Mouse (Mus musculus) forebrain, embryonic 13.5 days (tissue): ENCODE measurements around the gene Eef2. TPM values are rescaled to one million over a fixed set of nuclear protein-coding genes. Genes with fewer than 3 reads are reported as not detected.

Experiments used
- ATAC-seq: fragments of 200-750 bp; cut with Nextera tagmentation; 2 replicates; pipeline ENCODE4 v1.8.0; 2017
- H3K27ac ChIP-seq: fragments of 300-500 bp; sonication (generic); 2 replicates; pipeline ENCODE4 v1.5.1; 2015; ENCODE audit warnings: inconsistent platforms, mild to moderate bottlenecking, moderate library complexity
- H3K27me3 ChIP-seq: fragments of 300-500 bp; sonication (generic); 2 replicates; pipeline ENCODE4 v1.6.1; 2015; ENCODE audit warnings: mild to moderate bottlenecking, inconsistent platforms
- H3K36me3 ChIP-seq: fragments of 300-500 bp; sonication (generic); 2 replicates; pipeline ENCODE4 v1.6.1; 2015; ENCODE audit warnings: mild to moderate bottlenecking, inconsistent platforms; ENCODE audit not compliant: poor library complexity, severe bottlenecking
- H3K4me1 ChIP-seq: fragments of 300-500 bp; sonication (generic); 2 replicates; pipeline ENCODE4 v1.6.1; 2015; ENCODE audit warnings: inconsistent platforms
- H3K4me2 ChIP-seq: fragments of 300-500 bp; sonication (generic); 2 replicates; pipeline ENCODE4 v1.6.1; 2015; ENCODE audit warnings: inconsistent platforms, mild to moderate bottlenecking, moderate library complexity
- H3K4me3 ChIP-seq: fragments of 300-500 bp; sonication (generic); 2 replicates; pipeline ENCODE4 v1.5.1; 2015; ENCODE audit warnings: mild to moderate bottlenecking, inconsistent platforms
- H3K9ac ChIP-seq: fragments of 300-500 bp; sonication (generic); 2 replicates; pipeline ENCODE4 v1.6.1; 2015; ENCODE audit warnings: mild to moderate bottlenecking, inconsistent platforms
- H3K9me3 ChIP-seq: fragments of 300-500 bp; sonication (generic); replicated peaks from 2 replicates; pipeline ENCODE4 v1.6.1; 2016; ENCODE audit warnings: inconsistent platforms
- WGBS: fragments of 180-500 bp; shearing (Covaris S2); methylation state at CpG from one replicate; pipeline ENCODE4 v1.1.7; 2015; 5-methylcytosine and 5-hydroxymethylcytosine counted together
- polyA plus RNA-seq: library from polyadenylated mRNA; unstranded; fragments of >200 nt; fragmentation: Nextera tagmentation; extraction: Ambion mirVana; gene quantifications from 2 replicates; pipeline ENCODE4 v1.2.1, GENCODE M21; 2015

Eef2 gene
- polyA plus RNA-seq, 1 experiment from 2014 or later, result 555 TPM

- 88% methylated on average over 9 of the region's 9 CpGs for WGBS
- no peak overlapping the region for H3K4me2 ChIP-seq
- H3K36me3 ChIP-seq, result peaks cover 56% of the 10 kb centered on the region
- H3K4me3 ChIP-seq, result no peak overlapping the region
- peaks cover 26% of the 10 kb centered on the region for H3K4me1 ChIP-seq
- no peak for ATAC-seq
- no peak overlapping the region for H3K27ac ChIP-seq
- H3K9me3 ChIP-seq, result no peaks in the 10 kb centered on the region
- no peaks in the 10 kb centered on the region for H3K27me3 ChIP-seq
- no peak overlapping the region for H3K9ac ChIP-seq
Observed at GRCm38 (mm10) chr10:81187161-81187560, 10.7 kb downstream of the Eef2 start.

- peaks cover 45% of the 10 kb centered on the region for H3K36me3 ChIP-seq
- H3K4me3 ChIP-seq, result no peak overlapping the region
- no peak overlapping the region for H3K4me2 ChIP-seq
- no peaks in the 10 kb centered on the region for H3K9me3 ChIP-seq
- no peak for ATAC-seq
- peaks cover 13% of the 10 kb centered on the region for H3K27me3 ChIP-seq
- H3K27ac ChIP-seq, result no peak overlapping the region
- WGBS, result 78% methylated on average over 26 of the region's 26 CpGs
- no peak overlapping the region for H3K9ac ChIP-seq
- H3K4me1 ChIP-seq, result peaks cover 26% of the 10 kb centered on the region
Observed at GRCm38 (mm10) chr10:81189821-81190220, 13.4 kb downstream of the Eef2 start.

GRCm38 (mm10) chr10:81190236-81190911 lies 13.9 kb downstream of the Eef2 start:
- 65% methylated on average over 31 of the region's 31 CpGs for WGBS
- Histone ChIP-seq H3K27ac (no peak overlapping the region), H3K9me3 (no peaks in the 10 kb centered on the region)

GRCm38 (mm10) chr10:81190912-81191321 lies 14.5 kb downstream of the Eef2 start:
- Histone ChIP-seq H3K9me3 (no peaks in the 10 kb centered on the region), H3K4me1 (peaks cover 23% of the 10 kb centered on the region), H3K36me3 (peaks cover 35% of the 10 kb centered on the region), H3K4me2 (no peak overlapping the region), H3K27me3 (peaks cover 24% of the 10 kb centered on the region), H3K27ac (no peak overlapping the region), H3K4me3 (no peak overlapping the region), H3K9ac (no peak overlapping the region)
- no peak for ATAC-seq
- 72% methylated on average over 6 of the region's 6 CpGs for WGBS

More at GRCm38 (mm10) chr10:81190236-81190911, 13.9 kb downstream of the Eef2 start:
- Histone ChIP-seq H3K27me3 (peaks cover 19% of the 10 kb centered on the region), H3K4me2 (no peak overlapping the region), H3K4me1 (peaks cover 23% of the 10 kb centered on the region), H3K36me3 (peaks cover 39% of the 10 kb centered on the region), H3K9ac (no peak overlapping the region), H3K4me3 (no peak overlapping the region)
- ATAC-seq, result no peak

- 89% methylated on average over 18 of the region's 18 CpGs for WGBS
- H3K4me2 ChIP-seq, result peak overlapping the region; percentile 96
- peaks cover 33% of the 10 kb centered on the region for H3K36me3 ChIP-seq
- H3K27me3 ChIP-seq, result peaks cover 30% of the 10 kb centered on the region
- H3K4me3 ChIP-seq, result peak overlapping the region; percentile 63
- H3K4me1 ChIP-seq, result peaks cover 23% of the 10 kb centered on the region
- no peaks in the 10 kb centered on the region for H3K9me3 ChIP-seq
- no peak overlapping the region for H3K9ac ChIP-seq
- no peak for ATAC-seq
- H3K27ac ChIP-seq, result peak overlapping the region; percentile 94; the same call in 1 of the 2 replicates
Observed at GRCm38 (mm10) chr10:81191342-81191982, 15.0 kb downstream of the Eef2 start.

GRCm38 (mm10) chr10:81192270-81192967 lies 16.0 kb downstream of the Eef2 start:
- Histone ChIP-seq H3K9ac (peak overlapping the region; percentile 81), H3K4me2 (peak overlapping the region; percentile 96), H3K4me1 (peaks cover 23% of the 10 kb centered on the region), H3K9me3 (no peaks in the 10 kb centered on the region), H3K4me3 (peak overlapping the region; percentile 63), H3K36me3 (peaks cover 24% of the 10 kb centered on the region), H3K27me3 (peaks cover 39% of the 10 kb centered on the region), H3K27ac (peak overlapping the region; percentile 94)
- ATAC-seq, result peak; percentile 89
- WGBS, result under 1% methylated on average over 68 of the region's 93 CpGs

GRCm38 (mm10) chr10:81192968-81193501 lies 16.6 kb downstream of the Eef2 start:
- Histone ChIP-seq H3K36me3 (peaks cover 22% of the 10 kb centered on the region), H3K27me3 (peaks cover 41% of the 10 kb centered on the region), H3K9me3 (no peaks in the 10 kb centered on the region), H3K4me3 (peak overlapping the region; percentile 63), H3K27ac (peak overlapping the region; percentile 94), H3K4me1 (peaks cover 23% of the 10 kb centered on the region), H3K4me2 (peak overlapping the region; percentile 96), H3K9ac (peak overlapping the region; percentile 81)
- ATAC-seq, result peak; percentile 8
- WGBS, result 2% methylated on average over 19 of the region's 19 CpGs

GRCm38 (mm10) chr10:81193991-81194774 lies 17.8 kb downstream of the Eef2 start:
- no peak overlapping the region for H3K4me3 ChIP-seq
- no peak overlapping the region for H3K9ac ChIP-seq
- no peaks in the 10 kb centered on the region for H3K9me3 ChIP-seq
- peaks cover 17% of the 10 kb centered on the region for H3K36me3 ChIP-seq
- peaks cover 41% of the 10 kb centered on the region for H3K27me3 ChIP-seq
- ATAC-seq, result no peak
- H3K4me1 ChIP-seq, result peaks cover 23% of the 10 kb centered on the region
- WGBS, result 12% methylated on average over 37 of the region's 37 CpGs
- H3K4me2 ChIP-seq, result no peak overlapping the region; the same call in 1 of the 2 replicates
- no peak overlapping the region for H3K27ac ChIP-seq

- Histone ChIP-seq H3K4me1 (peaks cover 23% of the 10 kb centered on the region), H3K27ac (no peak overlapping the region), H3K36me3 (peaks cover 8% of the 10 kb centered on the region), H3K9me3 (no peaks in the 10 kb centered on the region), H3K4me3 (no peak overlapping the region), H3K4me2 (no peak overlapping the region), H3K9ac (no peak overlapping the region), H3K27me3 (peaks cover 47% of the 10 kb centered on the region)
- ATAC-seq, result no peak
- 78% methylated on average over 4 of the region's 4 CpGs for WGBS
Observed at GRCm38 (mm10) chr10:81195300-81195699, 18.9 kb downstream of the Eef2 start.

- H3K27me3 ChIP-seq, result peaks cover 50% of the 10 kb centered on the region
- no peak overlapping the region for H3K4me3 ChIP-seq
- 71% methylated on average over 11 of the region's 11 CpGs for WGBS
- H3K4me2 ChIP-seq, result no peak overlapping the region
- no peak overlapping the region for H3K9ac ChIP-seq
- ATAC-seq, result no peak
- no peaks in the 10 kb centered on the region for H3K9me3 ChIP-seq
- no peaks in the 10 kb centered on the region for H3K36me3 ChIP-seq
- peaks cover 22% of the 10 kb centered on the region for H3K4me1 ChIP-seq
- no peak overlapping the region for H3K27ac ChIP-seq
Observed at GRCm38 (mm10) chr10:81196470-81197065, 20.1 kb downstream of the Eef2 start.

GRCm38 (mm10) chr10:81197305-81197704 lies 20.9 kb downstream of the Eef2 start:
- no peak overlapping the region for H3K9ac ChIP-seq
- 61% methylated on average over 6 of the region's 6 CpGs for WGBS
- no peak for ATAC-seq

More at GRCm38 (mm10) chr10:81197305-81197704, 20.9 kb downstream of the Eef2 start:
- Histone ChIP-seq H3K27ac (no peak overlapping the region), H3K4me2 (no peak overlapping the region), H3K27me3 (peaks cover 50% of the 10 kb centered on the region), H3K4me1 (peaks cover 15% of the 10 kb centered on the region), H3K36me3 (no peaks in the 10 kb centered on the region), H3K9me3 (no peaks in the 10 kb centered on the region), H3K4me3 (no peak overlapping the region)
